Mouse (Mus musculus): Measurements from ENCODE around the gene Ranbp3l. TPM values are rescaled to one million over a fixed set of nuclear protein-coding genes. Genes with fewer than 3 reads are reported as not detected.

Ranbp3l gene
- polyA plus RNA-seq, 1 experiment from 2014 or later: 0.41 TPM

GRCm38 (mm10) chr15:8968229-8968595 is 463 bp downstream of the Ranbp3l start:
- H3K4me2 ChIP-seq (replicated peaks; ENCODE audit: low read depth): peak overlapping the region; percentile 67
- ATAC-seq (ENCODE audit: low FRiP score, low TSS enrichment): no peak
- H3K9me3 ChIP-seq (ENCODE audit: control insufficient read depth, low read length): no peaks in the 10 kb centered on the region
- no peaks in the 10 kb centered on the region for H3K36me3 ChIP-seq (ENCODE audit: control insufficient read depth, insufficient read depth, low read length)
- TF ChIP-seq CTCF (IDR thresholded peaks at IDR 0.05; ENCODE audit: low read depth): no peak
- TF ChIP-seq EP300 (optimal IDR thresholded peaks at IDR 0.05): no peak
- no peak overlapping the region for H3K27ac ChIP-seq (replicated peaks)
- 21% methylated on average over 14 of the region's 14 CpGs for WGBS
- H3K4me3 ChIP-seq (ENCODE audit: low read depth, low read length): peak overlapping the region; percentile 42
- peak overlapping the region; percentile 50; the same call in 1 of the 2 replicates for H3K9ac ChIP-seq (ENCODE audit: low read length)
- peak; percentile 19 for DNase-seq (ENCODE audit: low spot score)
- H3K27me3 ChIP-seq (ENCODE audit: control insufficient read depth, insufficient read depth, low read length): no peaks in the 10 kb centered on the region
- H3K4me1 ChIP-seq (replicated peaks; ENCODE audit: control insufficient read depth, insufficient read depth): no peaks in the 10 kb centered on the region

GRCm38 (mm10) chr15:8969061-8969635 is 1.4 kb downstream of the Ranbp3l start:
- no peak overlapping the region for H3K4me3 ChIP-seq (ENCODE audit: low read depth, low read length)
- 79% methylated on average over 10 of the region's 10 CpGs for WGBS
- no peak for TF ChIP-seq CTCF (IDR thresholded peaks at IDR 0.05; ENCODE audit: low read depth)
- no peak for TF ChIP-seq EP300 (optimal IDR thresholded peaks at IDR 0.05)
- no peaks in the 10 kb centered on the region for H3K9me3 ChIP-seq (ENCODE audit: control insufficient read depth, low read length)
- ATAC-seq (ENCODE audit: low FRiP score, low TSS enrichment) (no peak), DNase-seq (ENCODE audit: low spot score) (no peak)
- H3K27me3 ChIP-seq (ENCODE audit: control insufficient read depth, insufficient read depth, low read length): no peaks in the 10 kb centered on the region
- no peak overlapping the region for H3K27ac ChIP-seq (replicated peaks)
- no peak overlapping the region for H3K4me2 ChIP-seq (replicated peaks; ENCODE audit: low read depth)
- no peaks in the 10 kb centered on the region for H3K4me1 ChIP-seq (replicated peaks; ENCODE audit: control insufficient read depth, insufficient read depth)
- no peak overlapping the region for H3K9ac ChIP-seq (ENCODE audit: low read length)
- no peaks in the 10 kb centered on the region for H3K36me3 ChIP-seq (ENCODE audit: control insufficient read depth, insufficient read depth, low read length)

GRCm38 (mm10) chr15:8991211-8991610 is 23.5 kb downstream of the Ranbp3l start:
- H3K9me3 ChIP-seq (ENCODE audit: control insufficient read depth, low read length): no peaks in the 10 kb centered on the region
- TF ChIP-seq CTCF (IDR thresholded peaks at IDR 0.05; ENCODE audit: low read depth) (no peak), EP300 (optimal IDR thresholded peaks at IDR 0.05) (no peak)
- no peaks in the 10 kb centered on the region for H3K4me1 ChIP-seq (replicated peaks; ENCODE audit: control insufficient read depth, insufficient read depth)
- H3K4me2 ChIP-seq (replicated peaks; ENCODE audit: low read depth): no peak overlapping the region
- no peak overlapping the region for H3K27ac ChIP-seq (replicated peaks)
- no peak overlapping the region for H3K4me3 ChIP-seq (ENCODE audit: low read depth, low read length)
- no peaks in the 10 kb centered on the region for H3K27me3 ChIP-seq (ENCODE audit: control insufficient read depth, insufficient read depth, low read length)
- H3K9ac ChIP-seq (ENCODE audit: low read length): no peak overlapping the region
- DNase-seq (ENCODE audit: low spot score): no peak
- 87% methylated on average over 6 of the region's 6 CpGs for WGBS
- no peaks in the 10 kb centered on the region for H3K36me3 ChIP-seq (ENCODE audit: control insufficient read depth, insufficient read depth, low read length)
- no peak for ATAC-seq (ENCODE audit: low FRiP score, low TSS enrichment)

- DNase-seq (ENCODE audit: low spot score): no peak
- H3K27ac ChIP-seq (replicated peaks): no peak overlapping the region
- 59% methylated on average over 12 of the region's 12 CpGs for WGBS
Measured at GRCm38 (mm10) chr15:8991859-8992838, 24.4 kb downstream of the Ranbp3l start.

GRCm38 (mm10) chr15:8994608-8995277 is 27.0 kb downstream of the Ranbp3l start:
- no peaks in the 10 kb centered on the region for H3K9me3 ChIP-seq (ENCODE audit: control insufficient read depth, low read length)
- no peak overlapping the region for H3K4me2 ChIP-seq (replicated peaks; ENCODE audit: low read depth)
- H3K4me3 ChIP-seq (ENCODE audit: low read depth, low read length): no peak overlapping the region
- no peaks in the 10 kb centered on the region for H3K27me3 ChIP-seq (ENCODE audit: control insufficient read depth, insufficient read depth, low read length)
- ATAC-seq (ENCODE audit: low FRiP score, low TSS enrichment): no peak
- H3K9ac ChIP-seq (ENCODE audit: low read length): no peak overlapping the region
- DNase-seq (ENCODE audit: low spot score): no peak
- no peaks in the 10 kb centered on the region for H3K4me1 ChIP-seq (replicated peaks; ENCODE audit: control insufficient read depth, insufficient read depth)
- TF ChIP-seq EP300 (optimal IDR thresholded peaks at IDR 0.05) (no peak), CTCF (IDR thresholded peaks at IDR 0.05; ENCODE audit: low read depth) (peak; percentile 38)
- WGBS: 80% methylated on average over 8 of the region's 8 CpGs
- no peaks in the 10 kb centered on the region for H3K36me3 ChIP-seq (ENCODE audit: control insufficient read depth, insufficient read depth, low read length)
- no peak overlapping the region for H3K27ac ChIP-seq (replicated peaks)

More at GRCm38 (mm10) chr15:8991859-8992838, 24.4 kb downstream of the Ranbp3l start:
- Histone ChIP-seq H3K4me2 (replicated peaks; ENCODE audit: low read depth) (no peak overlapping the region), H3K4me3 (ENCODE audit: low read depth, low read length) (no peak overlapping the region), H3K4me1 (replicated peaks; ENCODE audit: control insufficient read depth, insufficient read depth) (no peaks in the 10 kb centered on the region), H3K27me3 (ENCODE audit: control insufficient read depth, insufficient read depth, low read length) (no peaks in the 10 kb centered on the region), H3K36me3 (ENCODE audit: control insufficient read depth, insufficient read depth, low read length) (no peaks in the 10 kb centered on the region), H3K9me3 (ENCODE audit: control insufficient read depth, low read length) (no peaks in the 10 kb centered on the region), H3K9ac (ENCODE audit: low read length) (no peak overlapping the region)
- TF ChIP-seq CTCF (IDR thresholded peaks at IDR 0.05; ENCODE audit: low read depth) (no peak), EP300 (optimal IDR thresholded peaks at IDR 0.05) (no peak)
- ATAC-seq (ENCODE audit: low FRiP score, low TSS enrichment): no peak
